Mouse (Mus musculus) CD4-positive, CD25-positive, alpha-beta regulatory T cell, adult 2 months (primary cell): Measurements from ENCODE around the gene Sms.

ENCODE experiments used
- DNase-seq: peaks from one replicate; pipeline ENCODE4 v3.0.0-alpha.2; 2012; ENCODE audit warnings: low read depth, low spot score

The Sms gene

GRCm38 (mm10) chrX:157454430-157454829 lies 37.7 kb downstream of the Sms start:
- peak; percentile 64 for DNase-seq

- DNase-seq: no peak
Measured at GRCm38 (mm10) chrX:157449000-157449399, 43.1 kb downstream of the Sms start.

DNA sequence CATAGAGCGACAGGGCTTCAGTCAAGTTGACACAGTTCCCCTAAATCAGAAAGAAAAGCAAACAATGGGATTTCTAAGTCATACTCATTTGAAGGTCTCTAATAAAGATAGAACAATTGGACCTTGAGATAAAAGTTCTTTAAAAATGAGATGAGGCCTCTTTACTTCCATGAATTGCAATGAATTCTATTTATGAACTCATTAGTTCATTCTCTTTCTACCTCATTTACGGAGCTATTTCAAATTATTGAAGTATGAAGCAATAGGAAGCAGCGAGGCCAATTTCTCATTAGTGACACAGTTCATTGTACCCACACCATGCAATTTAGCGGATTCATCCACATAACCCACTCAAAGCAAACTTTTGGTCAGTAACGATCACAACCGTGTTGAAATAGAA lies 44.7 kb downstream of the Sms start:
- no peak for DNase-seq

GRCm38 (mm10) chrX:157434768-157435167 lies 57.3 kb downstream of the Sms start:
- no peak for DNase-seq

- no peak for DNase-seq
Measured at GRCm38 (mm10) chrX:157419451-157419850, 72.6 kb downstream of the Sms start.

- no peak for DNase-seq
Measured at GRCm38 (mm10) chrX:157415212-157415611, 76.9 kb downstream of the Sms start, which contains the start of gene Phex. Phex (minus strand) TSS chrX:157415312.

- no peak for DNase-seq
Measured at GRCm38 (mm10) chrX:157404919-157405318, 87.2 kb downstream of the Sms start.
